Mouse (Mus musculus) kidney, postnatal 0 days (tissue): ENCODE measurements around the gene Fndc3b. TPM values are rescaled to one million over a fixed set of nuclear protein-coding genes. Genes with fewer than 3 reads are reported as not detected.

Source experiments
- ATAC-seq: fragments of 200-750 bp; cut with Nextera tagmentation; replicated peaks from 2 replicates; pipeline ENCODE4 v1.8.0; 2017; ENCODE audit warnings: low read depth, moderate number of reproducible peaks, moderate TSS enrichment, moderate library complexity; ENCODE audit not compliant: low FRiP score
- DNase-seq: peaks from one replicate; pipeline ENCODE4 v3.0.0-alpha.2; 2016; ENCODE audit warnings: low spot score
- H3K27ac ChIP-seq: fragments of 300-500 bp; sonication (generic); 2 replicates; pipeline ENCODE4 v1.5.1; 2014; ENCODE audit warnings: mild to moderate bottlenecking
- H3K27me3 ChIP-seq: fragments of 300-500 bp; sonication (generic); 2 replicates; pipeline ENCODE4 v1.6.1; 2014; ENCODE audit warnings: low read length, mixed read lengths; ENCODE audit not compliant: insufficient read depth
- H3K36me3 ChIP-seq: fragments of 300-500 bp; sonication (generic); 2 replicates; pipeline ENCODE4 v1.6.1; 2014; ENCODE audit warnings: low read length, mixed read lengths; ENCODE audit not compliant: insufficient read depth
- H3K4me1 ChIP-seq: fragments of 300-500 bp; sonication (generic); replicated peaks from 2 replicates; pipeline ENCODE4 v1.6.1; 2014; ENCODE audit warnings: antibody characterized with exemption, low read length, mixed read lengths; ENCODE audit not compliant: insufficient read depth
- H3K4me2 ChIP-seq: fragments of 300-500 bp; sonication (generic); 2 replicates; pipeline ENCODE4 v1.6.1; 2014; ENCODE audit warnings: mild to moderate bottlenecking, low read length, moderate library complexity, mixed read lengths
- H3K4me3 ChIP-seq: fragments of 300-500 bp; sonication (generic); replicated peaks from 2 replicates; pipeline ENCODE4 v1.5.1; 2014; ENCODE audit warnings: low read depth, low read length
- H3K9ac ChIP-seq: fragments of 300-500 bp; sonication (generic); 2 replicates; pipeline ENCODE4 v1.6.1; 2014; ENCODE audit warnings: low read depth, low read length
- H3K9me3 ChIP-seq: fragments of 300-500 bp; sonication (generic); replicated peaks from 2 replicates; pipeline ENCODE4 v1.6.1; 2016; ENCODE audit warnings: low read length, inconsistent platforms, mixed read lengths
- CTCF ChIP-seq: IDR thresholded peaks from 2 replicates; pipeline ENCODE4 v1.5.1; 2016; ENCODE audit warnings: antibody characterized with exemption, low read depth, mild to moderate bottlenecking, moderate library complexity
- WGBS: fragments of 180-500 bp; shearing (Covaris S2); extraction: QIAGEN DNeasy Blood & Tissue Kit; methylation state at CpG from one replicate; pipeline ENCODE4 v1.1.7; 2014; 5-methylcytosine and 5-hydroxymethylcytosine counted together
- polyA plus RNA-seq: library from polyadenylated mRNA; unstranded; fragments of >200 nt; fragmentation: Nextera tagmentation; extraction: Ambion mirVana; gene quantifications from 2 replicates; pipeline ENCODE4 v1.2.1, GENCODE M21; 2015

Gene Fndc3b
- polyA plus RNA-seq, 1 experiment from 2014 or later, result 23.1 TPM

DNA sequence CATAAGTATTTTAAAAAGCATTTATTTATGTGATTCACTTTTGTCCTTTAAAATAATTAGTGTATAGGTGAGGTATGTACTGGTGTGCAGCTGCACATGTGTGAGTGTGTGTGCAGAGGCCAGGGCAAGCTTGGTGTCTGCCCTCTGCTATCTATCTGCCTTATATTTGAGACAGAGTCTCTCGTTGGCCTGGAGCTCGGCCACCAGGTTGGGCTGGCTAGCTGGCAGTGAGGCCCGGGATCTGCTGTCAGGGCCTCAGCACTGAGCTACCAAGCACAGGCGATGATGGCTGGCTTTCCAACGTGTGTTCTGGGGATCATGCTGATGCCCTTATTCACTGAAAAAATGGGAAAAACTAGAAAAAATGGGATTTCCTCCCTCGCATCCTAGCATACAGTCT, 216.4 kb downstream of the Fndc3b start:
- WGBS, result 85% methylated on average over 6 of the region's 6 CpGs
- H3K4me1 ChIP-seq, result no peaks in the 10 kb centered on the region
- peaks cover 44% of the 10 kb centered on the region for H3K36me3 ChIP-seq

DNA sequence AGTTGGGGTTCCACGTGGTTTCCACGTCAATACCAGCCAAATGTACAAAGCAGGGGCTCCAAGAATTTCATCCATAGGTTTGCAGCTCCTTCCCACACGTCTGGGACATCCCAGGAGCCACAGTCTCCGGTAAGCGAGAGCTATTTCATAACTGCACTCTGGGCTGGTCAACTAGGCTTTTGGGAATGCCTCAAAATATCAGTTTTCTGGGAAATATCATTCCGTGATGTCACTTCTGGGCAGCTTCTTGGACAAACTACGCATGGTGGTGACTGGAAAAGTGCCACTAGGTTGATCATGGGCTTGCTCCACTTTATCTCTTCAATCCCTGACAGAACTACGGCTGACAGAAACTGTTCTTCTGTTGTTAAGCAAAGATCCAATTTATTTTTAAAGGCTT, 217.0 kb downstream of the Fndc3b start:
- 92% methylated on average over 8 of the region's 8 CpGs for WGBS
- no peak for DNase-seq
- H3K4me1 ChIP-seq, result no peaks in the 10 kb centered on the region

More for the DNA sequence above, 216.4 kb downstream of the Fndc3b start:
- Histone ChIP-seq H3K4me2 (no peak overlapping the region), H3K27ac (no peak overlapping the region), H3K9ac (no peak overlapping the region), H3K4me3 (no peak overlapping the region), H3K9me3 (no peaks in the 10 kb centered on the region), H3K27me3 (no peaks in the 10 kb centered on the region)
- no peak for TF ChIP-seq CTCF
- ATAC-seq (no peak), DNase-seq (no peak)

DNA sequence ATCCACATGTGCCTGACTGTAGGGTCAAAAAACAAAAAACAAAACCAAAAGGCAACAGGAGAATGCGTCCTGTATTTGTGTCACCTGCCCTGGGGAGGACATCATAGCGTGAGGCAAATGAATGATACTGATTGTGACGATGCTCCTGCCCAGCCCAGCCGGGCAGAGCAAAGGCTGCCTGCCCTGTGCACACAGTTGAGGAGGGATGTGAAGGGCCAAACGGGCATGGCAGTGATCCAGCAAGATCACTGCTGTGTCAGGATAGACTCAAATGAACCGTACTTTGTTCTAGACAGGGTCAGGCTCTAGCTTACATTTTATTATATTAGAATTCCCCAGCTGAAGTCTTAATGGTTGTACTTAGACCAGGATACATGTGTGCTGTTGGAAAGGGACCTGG, 219.3 kb downstream of the Fndc3b start:
- Histone ChIP-seq H3K4me2 (no peak overlapping the region), H3K36me3 (peaks cover 44% of the 10 kb centered on the region), H3K4me3 (no peak overlapping the region), H3K27me3 (no peaks in the 10 kb centered on the region), H3K9ac (no peak overlapping the region), H3K27ac (peak overlapping the region; percentile 47; the same call in 1 of the 2 replicates), H3K9me3 (no peaks in the 10 kb centered on the region), H3K4me1 (no peaks in the 10 kb centered on the region)
- TF ChIP-seq CTCF, result no peak
- DNase-seq (no peak), ATAC-seq (peak; percentile 82)
- WGBS, result 64% methylated on average over 6 of the region's 6 CpGs

More for the DNA sequence above, 217.0 kb downstream of the Fndc3b start:
- Histone ChIP-seq H3K4me2 (no peak overlapping the region), H3K9ac (no peak overlapping the region), H3K4me3 (no peak overlapping the region), H3K27me3 (no peaks in the 10 kb centered on the region), H3K36me3 (peaks cover 48% of the 10 kb centered on the region), H3K27ac (no peak overlapping the region), H3K9me3 (no peaks in the 10 kb centered on the region)
- TF ChIP-seq CTCF, result no peak
- no peak for ATAC-seq

- DNase-seq (no peak), ATAC-seq (peak; percentile 27)
- Histone ChIP-seq H3K9me3 (no peaks in the 10 kb centered on the region), H3K4me1 (no peaks in the 10 kb centered on the region), H3K27me3 (no peaks in the 10 kb centered on the region), H3K4me2 (no peak overlapping the region), H3K36me3 (peaks cover 44% of the 10 kb centered on the region), H3K27ac (peak overlapping the region; percentile 47; the same call in 1 of the 2 replicates), H3K9ac (no peak overlapping the region), H3K4me3 (no peak overlapping the region)
- 78% methylated on average over 8 of the region's 8 CpGs for WGBS
- TF ChIP-seq CTCF, result no peak
These were observed 219.7 kb downstream of the Fndc3b start for GRCm38 (mm10) chr3:27491367-27491766.

- H3K4me1 ChIP-seq, result no peaks in the 10 kb centered on the region
- no peaks in the 10 kb centered on the region for H3K9me3 ChIP-seq
- WGBS, result 75% methylated on average over 9 of the region's 9 CpGs
- ATAC-seq, result no peak
- no peak overlapping the region for H3K9ac ChIP-seq
- H3K36me3 ChIP-seq, result peaks cover 45% of the 10 kb centered on the region
- no peak overlapping the region for H3K4me3 ChIP-seq
- TF ChIP-seq CTCF, result no peak
- no peak overlapping the region for H3K4me2 ChIP-seq
- peak overlapping the region; percentile 47; the same call in 1 of the 2 replicates for H3K27ac ChIP-seq
- DNase-seq, result no peak
- no peaks in the 10 kb centered on the region for H3K27me3 ChIP-seq
These were observed 220.2 kb downstream of the Fndc3b start for GRCm38 (mm10) chr3:27490891-27491290.

DNA sequence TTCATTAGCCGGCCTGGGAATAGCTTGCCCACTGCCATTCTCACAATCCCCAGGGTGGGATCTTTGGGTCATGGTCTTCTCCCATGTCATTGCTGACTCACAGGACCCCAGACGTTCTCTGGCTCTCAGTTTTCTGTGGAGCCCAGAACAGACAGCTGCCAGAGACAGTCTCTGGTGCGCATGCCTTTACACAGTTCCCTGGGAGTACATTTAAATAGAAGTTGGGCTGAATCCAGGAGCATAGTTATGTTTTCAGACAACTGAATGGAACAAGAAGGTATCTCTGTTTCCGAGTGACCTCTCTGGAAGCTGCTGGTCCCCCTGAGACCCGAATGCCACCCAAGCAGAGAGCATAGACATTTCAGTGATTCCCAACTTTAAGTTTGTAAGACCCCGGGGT, 221.6 kb downstream of the Fndc3b start:
- Histone ChIP-seq H3K27ac (no peak overlapping the region), H3K9me3 (no peaks in the 10 kb centered on the region), H3K27me3 (no peaks in the 10 kb centered on the region), H3K4me2 (no peak overlapping the region), H3K4me1 (no peaks in the 10 kb centered on the region), H3K36me3 (peaks cover 48% of the 10 kb centered on the region), H3K9ac (no peak overlapping the region), H3K4me3 (no peak overlapping the region)
- TF ChIP-seq CTCF, result no peak
- ATAC-seq, result no peak
- 81% methylated on average over 6 of the region's 6 CpGs for WGBS
- DNase-seq, result no peak

DNA sequence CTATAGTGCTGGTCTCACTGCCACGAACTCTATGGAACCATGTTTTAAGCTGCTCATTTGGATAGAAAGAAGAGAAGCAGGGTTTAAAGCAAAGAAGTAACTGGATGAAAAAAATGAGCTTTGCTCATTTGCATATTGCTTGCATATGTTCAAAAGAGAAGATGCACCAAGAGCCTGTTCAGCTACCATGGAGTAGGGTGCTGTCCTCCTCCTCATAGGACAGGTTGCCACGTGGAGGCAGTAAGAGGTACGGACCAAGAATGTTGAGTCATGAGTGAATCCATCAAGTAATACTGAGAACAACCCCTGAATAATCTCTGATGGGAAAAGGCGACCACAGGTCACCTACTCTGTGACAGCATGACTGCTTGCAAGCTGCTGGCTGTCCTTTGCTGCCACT, 226.0 kb downstream of the Fndc3b start:
- Histone ChIP-seq H3K36me3 (peaks cover 41% of the 10 kb centered on the region; the same call in 1 of the 2 replicates), H3K27me3 (no peaks in the 10 kb centered on the region), H3K9me3 (no peaks in the 10 kb centered on the region), H3K9ac (no peak overlapping the region), H3K4me2 (no peak overlapping the region), H3K27ac (no peak overlapping the region), H3K4me3 (no peak overlapping the region), H3K4me1 (no peaks in the 10 kb centered on the region)
- no peak for ATAC-seq
- WGBS, result 90% methylated on average over 4 of the region's 4 CpGs
- DNase-seq, result no peak
- no peak for TF ChIP-seq CTCF
